Mouse (Mus musculus) forebrain, embryonic 14.5 days (tissue): ENCODE data around the gene Snx29. TPM values are rescaled to one million over a fixed set of nuclear protein-coding genes. Genes with fewer than 3 reads are reported as not detected.
A peak's percentile ranks its signal among the peaks of the same experiment; 100 is the strongest.

ENCODE experiments used
- ATAC-seq: fragments of 200-750 bp; cut with Nextera tagmentation; 2 replicates; pipeline ENCODE4 v1.8.0; 2017; ENCODE audit warnings: mild to moderate bottlenecking, moderate library complexity
- DNase-seq: peaks from one replicate; pipeline ENCODE4 v3.0.0-alpha.2; 2015; ENCODE audit warnings: low spot score
- H3K27ac ChIP-seq: fragments of 300-500 bp; sonication (generic); 2 replicates; pipeline ENCODE4 v1.5.1; 2014; ENCODE audit warnings: low read depth, mild to moderate bottlenecking, control low read depth, low read length, moderate library complexity
- H3K27me3 ChIP-seq: fragments of 300-500 bp; sonication (generic); replicated peaks from 2 replicates; pipeline ENCODE4 v1.6.1; 2014; ENCODE audit warnings: low read length, control low read depth, mixed read lengths; ENCODE audit not compliant: control insufficient read depth, insufficient read depth
- H3K36me3 ChIP-seq: fragments of 300-500 bp; sonication (generic); 2 replicates; pipeline ENCODE4 v1.6.1; 2014; ENCODE audit warnings: low read length, control low read depth; ENCODE audit not compliant: control insufficient read depth, insufficient read depth
- H3K4me1 ChIP-seq: fragments of 300-500 bp; sonication (generic); 2 replicates; pipeline ENCODE4 v1.6.1; 2014; ENCODE audit warnings: antibody characterized with exemption, low read length, control low read depth; ENCODE audit not compliant: control insufficient read depth, insufficient read depth
- H3K4me2 ChIP-seq: fragments of 300-500 bp; sonication (generic); 2 replicates; pipeline ENCODE4 v1.6.1; 2014; ENCODE audit warnings: mild to moderate bottlenecking, control low read depth, low read length
- H3K4me3 ChIP-seq: fragments of 300-500 bp; sonication (generic); 2 replicates; pipeline ENCODE4 v1.5.1; 2014; ENCODE audit warnings: low read depth, low read length, control low read depth
- H3K9ac ChIP-seq: fragments of 300-500 bp; sonication (generic); 2 replicates; pipeline ENCODE4 v1.6.1; 2014; ENCODE audit warnings: mild to moderate bottlenecking, low read length, control low read depth, moderate library complexity
- H3K9me3 ChIP-seq: fragments of 300-500 bp; sonication (generic); replicated peaks from 2 replicates; pipeline ENCODE4 v1.6.1; 2016; ENCODE audit warnings: low read length, control low read depth, mixed read lengths; ENCODE audit not compliant: control insufficient read depth
- WGBS: fragments of 180-500 bp; shearing (Covaris S2); extraction: QIAGEN DNeasy Blood & Tissue Kit; methylation state at CpG from one replicate; pipeline ENCODE4 v1.1.7; 2014; 5-methylcytosine and 5-hydroxymethylcytosine counted together
- polyA plus RNA-seq: library from polyadenylated mRNA; unstranded; fragments of >200 nt; fragmentation: Nextera tagmentation; extraction: Ambion mirVana; gene quantifications from 2 replicates; pipeline ENCODE4 v1.2.1, GENCODE M21; 2014

Snx29 gene
- polyA plus RNA-seq, 1 experiment from 2014 or later, result 3.8 TPM

DNA sequence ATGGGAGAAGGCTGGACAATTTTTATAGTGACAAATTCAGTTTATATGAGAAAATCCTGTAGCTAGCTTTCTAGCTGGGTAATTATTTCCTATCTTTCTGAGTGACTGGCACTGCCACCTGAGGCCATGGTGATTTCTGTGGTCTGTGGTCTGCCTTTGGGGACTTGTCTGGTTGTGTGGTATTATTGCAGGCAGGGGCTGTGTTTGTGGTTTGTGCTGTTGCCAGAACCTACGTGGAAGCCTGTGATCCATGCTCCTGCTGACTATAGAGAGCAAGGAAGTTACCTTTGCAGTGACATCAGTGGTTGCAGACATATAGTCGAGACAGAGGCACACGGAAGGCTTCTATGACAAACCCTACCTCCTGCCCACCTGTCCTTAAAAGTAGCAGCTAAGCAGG lies 298.3 kb downstream of the Snx29 start:
- peaks cover 6% of the 10 kb centered on the region; the same call in 1 of the 2 replicates for H3K9me3 ChIP-seq
- H3K4me1 ChIP-seq, result no peaks in the 10 kb centered on the region
- WGBS, result 89% methylated on average over 3 of the region's 3 CpGs
- DNase-seq (no peak), ATAC-seq (no peak)
- no peak overlapping the region for H3K27ac ChIP-seq
- H3K4me3 ChIP-seq, result no peak overlapping the region
- no peak overlapping the region for H3K4me2 ChIP-seq
- no peaks in the 10 kb centered on the region for H3K36me3 ChIP-seq
- no peaks in the 10 kb centered on the region for H3K27me3 ChIP-seq
- H3K9ac ChIP-seq, result no peak overlapping the region

DNA sequence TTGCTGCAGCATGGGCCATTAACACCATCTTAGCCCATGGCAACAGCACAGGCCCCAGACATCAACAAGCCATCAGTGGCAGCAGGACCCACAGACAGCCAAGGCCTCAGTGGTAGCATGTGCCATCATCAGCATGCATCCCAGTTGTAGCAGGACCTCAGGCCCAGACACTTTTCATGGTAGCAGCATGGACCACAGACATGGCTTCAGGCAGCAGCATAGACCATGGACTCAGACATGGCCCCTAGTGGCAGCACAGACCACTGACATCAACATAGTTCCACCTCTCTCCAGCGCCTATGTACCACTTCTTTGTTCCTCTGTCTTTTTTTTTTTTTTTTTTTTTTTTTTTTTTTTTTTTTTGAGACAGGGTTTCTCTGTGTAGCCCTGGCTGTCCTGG lies 299.0 kb downstream of the Snx29 start:
- H3K36me3 ChIP-seq, result no peaks in the 10 kb centered on the region
- ATAC-seq, result no peak
- WGBS, result 100% methylated on average over 1 of the region's 1 CpGs
- H3K27ac ChIP-seq, result no peak overlapping the region
- H3K4me1 ChIP-seq, result no peaks in the 10 kb centered on the region
- H3K4me3 ChIP-seq, result no peak overlapping the region
- H3K9me3 ChIP-seq, result peaks cover 3% of the 10 kb centered on the region; the same call in 1 of the 2 replicates
- no peak for DNase-seq
- H3K9ac ChIP-seq, result no peak overlapping the region
- no peak overlapping the region for H3K4me2 ChIP-seq
- H3K27me3 ChIP-seq, result no peaks in the 10 kb centered on the region

DNA sequence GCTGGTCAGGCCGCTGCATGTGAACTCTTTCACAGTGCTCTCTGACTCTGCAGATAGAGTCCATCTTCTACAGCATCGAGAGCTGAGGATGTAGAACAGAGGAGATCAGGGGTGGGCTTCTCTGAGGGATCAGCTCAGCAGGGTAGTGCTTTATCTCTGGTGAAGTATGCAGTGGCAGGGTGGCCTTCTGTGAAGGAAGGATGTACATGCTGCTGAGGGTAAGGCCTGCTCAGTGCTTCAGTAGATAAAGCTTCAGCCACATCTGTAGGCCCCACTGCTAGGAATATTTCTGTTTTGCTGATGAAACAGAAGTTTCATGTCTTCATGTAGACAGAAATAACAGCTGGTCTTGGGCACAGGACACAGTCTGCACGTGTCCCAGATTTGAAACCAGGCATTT lies 300.3 kb downstream of the Snx29 start:
- no peak overlapping the region for H3K9ac ChIP-seq
- DNase-seq, result no peak
- H3K36me3 ChIP-seq, result no peaks in the 10 kb centered on the region
- no peaks in the 10 kb centered on the region for H3K27me3 ChIP-seq
- H3K4me3 ChIP-seq, result no peak overlapping the region
- H3K4me2 ChIP-seq, result no peak overlapping the region
- no peak for ATAC-seq
- H3K9me3 ChIP-seq, result no peaks in the 10 kb centered on the region
- 88% methylated on average over 3 of the region's 3 CpGs for WGBS
- H3K4me1 ChIP-seq, result no peaks in the 10 kb centered on the region
- H3K27ac ChIP-seq, result no peak overlapping the region

DNA sequence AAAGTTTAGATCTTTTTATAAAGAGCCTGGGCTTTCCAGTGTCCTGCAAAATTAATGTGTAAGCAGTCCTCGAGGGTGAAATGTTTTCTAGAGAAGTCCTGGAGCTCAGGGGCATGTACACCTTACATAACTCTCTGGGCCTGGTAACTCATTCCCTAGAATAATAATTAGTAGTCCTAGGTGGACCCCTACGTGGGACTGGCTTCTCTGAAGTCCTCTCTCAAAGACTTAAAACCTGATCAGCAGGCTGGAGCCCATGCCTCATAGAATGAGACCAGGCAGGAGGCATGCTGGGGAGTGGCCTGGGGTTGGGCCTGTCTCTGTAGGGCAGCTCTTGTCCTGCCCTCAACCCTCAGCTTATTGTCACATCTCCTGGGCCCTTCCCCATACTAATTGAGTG lies 301.4 kb downstream of the Snx29 start:
- no peak overlapping the region for H3K4me2 ChIP-seq
- no peaks in the 10 kb centered on the region for H3K36me3 ChIP-seq
- no peak overlapping the region for H3K27ac ChIP-seq
- no peaks in the 10 kb centered on the region for H3K27me3 ChIP-seq
- H3K4me1 ChIP-seq, result no peaks in the 10 kb centered on the region
- H3K9me3 ChIP-seq, result no peaks in the 10 kb centered on the region
- H3K4me3 ChIP-seq, result no peak overlapping the region
- WGBS, result 78% methylated on average over 2 of the region's 2 CpGs
- H3K9ac ChIP-seq, result no peak overlapping the region
- DNase-seq, result no peak
- ATAC-seq, result no peak

DNA sequence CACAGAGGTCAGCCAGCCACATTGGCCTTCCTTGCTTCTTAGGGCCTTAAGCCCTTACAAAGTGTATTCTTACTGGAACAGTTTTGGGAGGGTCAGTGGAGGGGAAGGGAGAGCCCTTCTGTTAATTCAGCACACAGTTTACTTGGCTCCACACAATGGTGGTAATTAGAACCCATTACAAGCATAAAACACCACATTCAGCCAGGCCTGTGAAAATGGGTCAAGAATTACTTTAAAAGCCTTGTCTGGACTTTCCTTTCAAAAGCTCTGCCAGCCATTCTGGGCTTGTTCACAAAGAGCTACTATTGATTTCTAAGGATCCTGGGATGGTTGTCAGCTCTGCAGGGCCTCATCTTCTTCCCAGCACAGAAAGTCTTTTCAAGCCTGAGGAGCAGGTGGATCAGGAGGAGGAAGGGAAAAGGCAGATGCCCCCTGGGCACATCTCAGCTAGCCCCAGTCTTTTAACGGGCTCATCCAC lies 303.3 kb downstream of the Snx29 start:
- no peak overlapping the region for H3K27ac ChIP-seq
- no peak overlapping the region for H3K4me2 ChIP-seq
- DNase-seq, result peak; percentile 25
- H3K9ac ChIP-seq, result no peak overlapping the region
- no peaks in the 10 kb centered on the region for H3K36me3 ChIP-seq
- no peak for ATAC-seq
- H3K9me3 ChIP-seq, result no peaks in the 10 kb centered on the region
- no peaks in the 10 kb centered on the region for H3K4me1 ChIP-seq
- no peak overlapping the region for H3K4me3 ChIP-seq
- no peaks in the 10 kb centered on the region for H3K27me3 ChIP-seq
- WGBS, result 13% methylated on average over 1 of the region's 1 CpGs

DNA sequence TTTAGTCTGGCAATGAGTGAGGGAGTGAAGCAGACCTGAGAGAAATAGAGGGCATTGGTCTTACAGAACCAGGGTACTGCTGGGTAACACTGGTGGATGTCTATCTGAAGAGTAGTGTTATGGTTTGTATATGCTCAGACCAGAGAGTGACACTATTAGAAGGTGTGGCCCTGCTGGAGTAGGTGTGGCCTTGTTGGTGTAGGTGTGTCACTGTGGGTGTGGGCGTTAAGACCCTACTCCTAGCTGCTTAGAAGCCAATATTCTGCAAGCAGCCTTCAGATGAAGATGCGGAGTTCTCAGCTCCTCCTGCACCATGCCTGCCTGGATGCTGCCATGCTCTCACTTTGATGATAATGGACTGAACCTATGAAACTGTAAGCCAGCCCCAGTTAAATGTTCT lies 303.9 kb downstream of the Snx29 start:
- DNase-seq (no peak), ATAC-seq (no peak)
- H3K4me3 ChIP-seq, result no peak overlapping the region
- no peaks in the 10 kb centered on the region for H3K27me3 ChIP-seq
- no peak overlapping the region for H3K9ac ChIP-seq
- H3K4me2 ChIP-seq, result no peak overlapping the region
- H3K27ac ChIP-seq, result no peak overlapping the region
- no peaks in the 10 kb centered on the region for H3K36me3 ChIP-seq
- H3K9me3 ChIP-seq, result no peaks in the 10 kb centered on the region
- H3K4me1 ChIP-seq, result no peaks in the 10 kb centered on the region
- 83% methylated on average over 2 of the region's 2 CpGs for WGBS

DNA sequence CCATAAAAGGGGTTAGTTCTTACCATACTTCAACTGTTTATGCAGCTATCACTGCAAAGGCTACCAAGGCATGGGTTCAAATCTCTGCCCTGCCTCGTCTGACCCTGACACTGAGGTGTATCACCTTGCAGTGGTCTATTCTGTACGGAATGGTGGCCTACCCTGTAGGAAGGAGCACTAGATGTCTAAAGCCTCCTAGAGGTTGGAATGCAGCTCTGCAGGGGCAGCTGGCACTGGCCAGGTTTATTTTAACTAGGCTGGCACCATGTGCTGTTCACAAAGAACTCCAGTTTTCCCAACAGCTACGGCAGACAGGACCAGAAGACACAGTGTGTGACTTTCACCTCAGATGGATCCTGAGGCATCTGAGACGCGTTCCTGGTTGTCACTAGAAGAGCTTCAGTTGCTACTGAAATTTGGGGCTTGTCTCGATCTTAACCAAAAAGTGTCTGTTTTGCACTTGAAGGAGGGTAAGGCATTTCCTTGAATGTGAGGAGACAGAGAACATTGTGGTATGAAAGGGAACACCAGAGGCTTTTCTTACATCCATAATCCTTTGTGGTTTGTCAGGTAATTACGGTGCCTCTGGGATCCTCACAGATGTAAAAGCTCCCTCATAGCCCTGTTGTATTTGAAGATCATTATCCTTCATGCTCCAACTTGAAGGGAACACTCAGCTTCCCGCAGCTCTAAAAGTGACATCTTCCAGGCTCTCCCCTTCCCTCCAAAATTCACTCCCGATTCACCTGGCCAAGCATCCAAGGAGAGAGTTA lies 305.3 kb downstream of the Snx29 start:
- Histone ChIP-seq H3K4me3 (no peak overlapping the region), H3K4me2 (no peak overlapping the region), H3K9ac (no peak overlapping the region), H3K27ac (no peak overlapping the region), H3K27me3 (no peaks in the 10 kb centered on the region), H3K9me3 (no peaks in the 10 kb centered on the region), H3K4me1 (no peaks in the 10 kb centered on the region), H3K36me3 (no peaks in the 10 kb centered on the region)
- DNase-seq (no peak), ATAC-seq (no peak)
- WGBS, result 86% methylated on average over 9 of the region's 9 CpGs

DNA sequence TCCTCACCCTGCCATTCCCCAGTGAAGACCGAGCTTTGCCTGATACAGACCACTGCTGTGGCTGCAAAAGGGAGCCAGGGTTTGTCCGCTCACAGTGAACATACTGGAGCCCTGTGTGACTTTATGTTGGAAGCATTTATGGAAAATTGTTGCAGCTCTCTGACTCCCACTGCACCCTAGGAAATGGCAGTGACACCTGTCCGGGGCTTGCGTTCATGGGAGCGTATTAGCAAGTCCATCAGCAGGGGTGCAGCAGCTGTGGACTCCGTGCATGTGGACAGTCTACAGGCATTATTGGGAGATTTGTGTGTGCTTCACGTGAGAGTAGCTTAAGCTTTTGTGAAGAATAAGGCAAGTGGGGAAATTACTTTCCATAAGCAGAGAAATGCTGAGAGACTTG lies 307.0 kb downstream of the Snx29 start:
- no peak overlapping the region for H3K4me3 ChIP-seq
- H3K9ac ChIP-seq, result no peak overlapping the region
- no peak for DNase-seq
- 86% methylated on average over 7 of the region's 7 CpGs for WGBS
- H3K9me3 ChIP-seq, result no peaks in the 10 kb centered on the region
- no peaks in the 10 kb centered on the region for H3K4me1 ChIP-seq
- H3K27me3 ChIP-seq, result no peaks in the 10 kb centered on the region
- ATAC-seq, result no peak
- no peaks in the 10 kb centered on the region for H3K36me3 ChIP-seq
- H3K4me2 ChIP-seq, result no peak overlapping the region
- no peak overlapping the region for H3K27ac ChIP-seq

DNA sequence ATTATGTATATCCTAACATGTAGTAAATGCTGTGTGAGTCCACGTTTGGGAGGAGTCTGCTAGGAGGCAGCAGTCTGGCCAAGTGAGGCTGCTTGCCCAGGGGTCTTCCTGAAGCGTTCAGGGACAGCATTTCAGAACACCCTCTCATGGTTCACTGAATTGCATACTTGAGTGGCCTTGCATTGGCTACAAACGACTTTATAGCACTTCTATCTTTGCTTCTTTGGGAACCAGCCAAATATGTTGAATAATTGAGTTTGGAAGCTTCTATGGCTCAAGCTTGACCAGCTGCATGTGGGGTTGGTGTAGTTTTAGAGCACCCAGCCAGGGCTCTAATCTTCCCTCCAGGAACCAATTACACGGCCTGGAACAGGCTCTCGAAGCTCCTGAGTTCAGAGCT lies 307.8 kb downstream of the Snx29 start:
- H3K27me3 ChIP-seq, result no peaks in the 10 kb centered on the region
- no peaks in the 10 kb centered on the region for H3K4me1 ChIP-seq
- DNase-seq (no peak), ATAC-seq (no peak)
- H3K9ac ChIP-seq, result no peak overlapping the region
- WGBS, result 57% methylated on average over 5 of the region's 5 CpGs
- no peak overlapping the region for H3K27ac ChIP-seq
- no peaks in the 10 kb centered on the region for H3K9me3 ChIP-seq
- no peak overlapping the region for H3K4me3 ChIP-seq
- no peak overlapping the region for H3K4me2 ChIP-seq
- H3K36me3 ChIP-seq, result no peaks in the 10 kb centered on the region
